Mouse (Mus musculus): Measurements from ENCODE around the gene Npc2. TPM values are rescaled to one million over a fixed set of nuclear protein-coding genes. Genes with fewer than 3 reads are reported as not detected.

Gene Npc2
- polyA plus RNA-seq, 1 experiment from 2014 or later = 80.7 TPM

DNA sequence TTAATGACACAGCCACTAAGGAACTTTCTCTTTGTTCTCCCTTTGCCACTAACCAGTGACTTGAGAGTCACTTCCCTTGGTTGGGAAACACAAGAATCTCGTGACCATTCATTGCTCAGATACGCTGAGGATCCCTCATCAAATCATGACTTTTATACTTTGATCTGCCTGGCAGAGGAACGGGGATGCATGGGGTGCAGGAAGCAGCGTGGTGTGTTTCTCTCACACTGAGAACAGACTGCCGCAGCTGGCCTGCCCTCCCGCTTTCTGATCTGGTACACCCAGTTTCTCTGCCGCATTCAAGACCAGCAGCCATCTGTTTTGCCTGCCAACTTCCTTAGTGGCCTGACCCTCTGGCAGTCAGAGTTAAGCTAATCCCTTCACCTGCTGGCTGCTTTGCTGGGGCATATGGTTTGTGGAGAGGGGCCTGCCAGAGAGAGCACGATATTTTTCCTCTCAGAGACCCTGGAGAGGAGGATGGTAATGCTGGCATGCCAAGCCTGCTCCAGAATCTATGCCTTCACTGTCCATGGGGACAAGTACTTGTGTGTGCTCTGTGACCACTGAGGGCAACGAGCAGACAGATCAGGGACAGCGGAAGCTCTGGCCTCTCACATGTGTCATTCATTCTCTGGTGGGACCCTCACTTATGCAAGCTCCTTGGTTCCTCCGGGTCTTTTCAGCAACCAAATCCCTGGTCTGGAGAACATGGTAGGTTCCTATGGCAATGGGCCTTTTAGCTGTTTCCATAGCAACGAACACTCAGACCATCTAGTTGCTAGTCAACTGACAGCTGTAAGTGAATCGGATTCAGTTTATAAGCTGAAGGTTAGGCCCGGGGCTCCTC, 20.6 kb downstream of the Npc2 start:
- peak; percentile 75 for ATAC-seq (replicated peaks)
- Histone ChIP-seq H3K36me3 (peaks cover 14% of the 10 kb centered on the region), H3K9me3 (no peaks in the 10 kb centered on the region), H3K27me3 (no peaks in the 10 kb centered on the region), H3K4me1 (peaks cover 28% of the 10 kb centered on the region), H3K9ac (replicated peaks) (no peak overlapping the region), H3K4me2 (replicated peaks) (no peak overlapping the region), H3K4me3 (no peak overlapping the region), H3K27ac (replicated peaks) (peak overlapping the region; percentile 42)
- 23% methylated on average over 14 of the region's 14 CpGs for WGBS

DNA sequence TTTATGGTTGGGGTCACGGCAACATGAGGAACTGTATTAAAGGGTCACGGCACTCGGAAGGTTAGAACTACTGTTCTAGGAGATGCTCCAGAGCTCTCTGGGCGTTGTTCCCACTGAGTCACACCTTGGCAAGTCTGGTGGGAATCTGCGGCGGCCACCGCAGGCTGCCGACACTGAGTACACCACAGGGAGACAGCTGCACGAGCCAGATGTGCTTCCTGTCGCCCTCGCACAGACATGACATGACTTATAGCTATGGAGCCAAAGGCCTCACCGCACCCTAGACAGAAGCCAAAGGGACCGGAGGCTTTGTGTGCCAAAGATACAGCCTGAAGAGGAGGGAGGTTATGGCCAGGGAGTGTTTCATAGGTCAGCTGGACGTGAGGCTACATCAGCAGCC, 22.3 kb downstream of the Npc2 start:
- Histone ChIP-seq H3K9ac (replicated peaks) (no peak overlapping the region), H3K36me3 (no peaks in the 10 kb centered on the region), H3K9me3 (no peaks in the 10 kb centered on the region), H3K4me2 (replicated peaks) (no peak overlapping the region), H3K27ac (replicated peaks) (no peak overlapping the region), H3K4me3 (no peak overlapping the region), H3K27me3 (no peaks in the 10 kb centered on the region), H3K4me1 (peaks cover 28% of the 10 kb centered on the region)
- no peak for ATAC-seq (replicated peaks)
- 85% methylated on average over 14 of the region's 14 CpGs for WGBS

DNA sequence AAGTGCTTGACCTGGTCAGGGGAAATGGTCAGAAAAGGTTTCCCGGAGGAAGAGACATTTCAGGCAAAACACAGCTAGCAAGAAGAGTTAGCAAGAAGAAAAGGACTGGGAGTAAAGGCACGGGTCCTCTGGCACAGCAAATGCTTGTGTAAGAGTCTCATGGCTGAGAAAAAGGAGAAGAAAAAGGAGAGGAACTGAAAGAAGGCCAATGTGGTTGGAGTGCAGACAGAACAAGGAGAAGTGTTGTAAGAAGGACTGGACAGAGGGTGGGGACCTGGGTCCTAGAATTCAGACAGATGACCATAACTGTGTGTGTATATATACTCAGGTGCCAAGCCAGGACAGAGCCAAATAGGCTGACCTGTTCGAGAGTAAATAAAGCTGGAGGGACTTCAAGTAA, 24.8 kb downstream of the Npc2 start:
- Histone ChIP-seq H3K9ac (replicated peaks) (no peak overlapping the region), H3K4me3 (no peak overlapping the region)
- 79% methylated on average over 3 of the region's 3 CpGs for WGBS

DNA sequence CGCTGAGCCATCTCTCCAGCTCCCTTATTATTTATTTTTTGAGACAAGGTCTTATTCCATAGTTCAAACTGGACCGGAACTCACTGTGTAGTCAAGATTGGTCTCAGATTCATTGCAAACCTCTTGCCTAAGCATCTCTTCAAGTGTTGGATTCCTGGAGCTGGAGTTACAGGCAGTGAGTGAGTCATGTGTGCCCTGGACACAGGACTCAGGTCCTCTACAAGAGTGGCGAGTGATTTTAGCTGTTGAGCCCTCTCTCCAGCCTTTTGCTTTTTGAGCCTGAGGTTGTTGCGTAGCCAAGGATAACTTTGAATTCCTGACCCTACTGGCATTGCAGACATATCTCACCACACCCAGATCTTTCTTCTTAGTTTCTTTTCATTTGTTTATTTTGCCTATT, 27.3 kb downstream of the Npc2 start:
- 66% methylated on average over 4 of the region's 4 CpGs for WGBS
- H3K4me1 ChIP-seq = no peaks in the 10 kb centered on the region
- H3K36me3 ChIP-seq = no peaks in the 10 kb centered on the region
- no peak for ATAC-seq (replicated peaks)
- no peak overlapping the region for H3K27ac ChIP-seq (replicated peaks)
- H3K4me3 ChIP-seq = no peak overlapping the region
- H3K9ac ChIP-seq (replicated peaks) = no peak overlapping the region
- H3K9me3 ChIP-seq = no peaks in the 10 kb centered on the region
- H3K4me2 ChIP-seq (replicated peaks) = no peak overlapping the region
- H3K27me3 ChIP-seq = no peaks in the 10 kb centered on the region

More for the DNA sequence above, 24.8 kb downstream of the Npc2 start:
- H3K4me1 ChIP-seq = peaks cover 19% of the 10 kb centered on the region
- no peak overlapping the region for H3K27ac ChIP-seq (replicated peaks)
- no peaks in the 10 kb centered on the region for H3K36me3 ChIP-seq
- no peaks in the 10 kb centered on the region for H3K27me3 ChIP-seq
- no peak overlapping the region for H3K4me2 ChIP-seq (replicated peaks)
- no peaks in the 10 kb centered on the region for H3K9me3 ChIP-seq
- no peak for ATAC-seq (replicated peaks)

DNA sequence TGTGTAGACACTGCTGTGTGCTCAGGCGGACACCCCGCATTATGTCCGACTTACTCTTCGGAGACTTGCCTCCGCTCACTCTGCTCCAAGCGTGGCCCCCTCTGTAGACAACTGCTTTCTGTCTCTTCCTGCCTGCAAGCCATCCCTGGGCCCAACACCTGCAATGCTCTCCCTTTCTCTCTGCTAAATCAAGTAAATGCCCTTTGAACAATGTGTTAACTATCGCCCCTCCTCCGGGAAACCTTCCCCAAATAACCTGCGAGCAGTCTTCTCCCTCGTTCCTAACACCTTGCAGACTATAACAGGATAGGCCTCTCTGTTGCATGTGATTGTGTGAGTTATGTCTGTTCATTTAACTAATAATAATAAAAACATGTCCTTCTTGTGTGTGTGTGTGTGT, 29.5 kb downstream of the Npc2 start:
- no peak overlapping the region for H3K4me2 ChIP-seq (replicated peaks)
- no peak overlapping the region for H3K27ac ChIP-seq (replicated peaks)
- no peak overlapping the region for H3K9ac ChIP-seq (replicated peaks)
- no peaks in the 10 kb centered on the region for H3K27me3 ChIP-seq
- H3K4me1 ChIP-seq = no peaks in the 10 kb centered on the region
- 88% methylated on average over 10 of the region's 10 CpGs for WGBS
- no peaks in the 10 kb centered on the region for H3K36me3 ChIP-seq
- H3K9me3 ChIP-seq = no peaks in the 10 kb centered on the region
- H3K4me3 ChIP-seq = no peak overlapping the region
- ATAC-seq (replicated peaks) = no peak

DNA sequence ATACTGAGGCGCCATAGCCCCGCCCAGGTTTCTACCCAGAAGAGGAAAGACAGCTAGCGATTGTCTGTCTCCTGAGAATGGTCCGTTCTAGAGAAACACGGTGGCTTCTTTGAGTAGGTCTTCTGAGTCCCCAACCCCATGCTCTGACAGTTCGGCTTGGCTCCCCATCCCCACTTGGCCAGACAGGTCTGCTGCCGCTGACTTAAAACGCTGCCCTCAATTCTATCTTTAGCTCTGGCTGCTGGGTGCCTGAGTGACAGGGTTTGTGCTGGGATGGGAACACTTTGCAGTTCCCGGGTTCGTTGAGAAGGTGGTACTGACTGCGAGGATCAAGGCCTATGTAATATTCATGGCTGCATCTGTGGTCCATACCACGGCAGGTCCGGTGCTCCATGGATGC, 39.6 kb downstream of the Npc2 start:
- no peaks in the 10 kb centered on the region for H3K4me1 ChIP-seq
- no peaks in the 10 kb centered on the region for H3K36me3 ChIP-seq
- no peak overlapping the region for H3K4me2 ChIP-seq (replicated peaks)
- no peak overlapping the region for H3K4me3 ChIP-seq
- H3K9ac ChIP-seq (replicated peaks) = no peak overlapping the region
- 76% methylated on average over 13 of the region's 13 CpGs for WGBS
- no peak overlapping the region for H3K27ac ChIP-seq (replicated peaks)
- ATAC-seq (replicated peaks) = no peak
- H3K9me3 ChIP-seq = no peaks in the 10 kb centered on the region
- H3K27me3 ChIP-seq = no peaks in the 10 kb centered on the region

DNA sequence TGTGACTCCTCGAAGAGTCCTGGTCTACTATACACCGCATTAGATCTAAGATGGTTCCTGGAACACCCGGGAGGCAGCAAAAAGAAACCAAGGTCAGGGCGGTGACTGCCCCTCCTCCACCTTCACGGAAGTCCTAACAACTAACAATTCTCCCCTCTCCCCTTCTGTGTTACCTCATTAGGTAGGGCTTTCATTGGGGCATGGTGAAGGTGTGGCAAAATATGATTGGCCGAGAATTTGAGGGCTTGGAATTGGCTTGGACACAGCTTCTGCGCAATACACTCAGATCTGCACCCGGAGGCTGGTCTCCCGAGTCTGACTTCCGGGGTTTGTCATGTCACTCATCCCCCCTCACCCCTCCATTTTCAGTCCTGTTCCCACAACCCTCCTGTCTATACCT, 44.5 kb downstream of the Npc2 start:
- 88% methylated on average over 10 of the region's 10 CpGs for WGBS
- H3K9me3 ChIP-seq = no peaks in the 10 kb centered on the region

DNA sequence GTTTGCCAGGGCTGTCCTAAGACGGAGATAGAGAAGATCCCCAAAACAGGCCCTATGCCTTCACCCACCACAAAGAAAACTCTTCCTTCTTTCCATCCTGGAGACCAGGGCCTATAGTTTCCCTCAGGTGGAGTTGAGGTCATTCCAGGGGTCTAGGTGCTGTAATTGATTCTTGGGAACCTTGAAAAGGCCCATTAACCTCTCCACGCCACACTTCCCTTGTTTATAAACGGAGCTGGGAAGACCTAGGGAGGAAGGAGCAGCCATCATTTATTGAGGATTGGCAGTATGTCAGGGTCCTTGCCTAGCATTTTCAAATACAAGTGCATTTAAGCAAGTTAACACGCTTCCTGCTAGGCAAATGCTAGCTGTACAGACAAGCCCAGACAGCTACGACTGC, 45.5 kb downstream of the Npc2 start:
- Histone ChIP-seq H3K27me3 (no peaks in the 10 kb centered on the region), H3K4me2 (replicated peaks) (no peak overlapping the region), H3K9me3 (no peaks in the 10 kb centered on the region), H3K9ac (replicated peaks) (no peak overlapping the region), H3K4me3 (no peak overlapping the region), H3K36me3 (no peaks in the 10 kb centered on the region), H3K27ac (replicated peaks) (no peak overlapping the region), H3K4me1 (no peaks in the 10 kb centered on the region)
- ATAC-seq (replicated peaks) = no peak
- 78% methylated on average over 5 of the region's 5 CpGs for WGBS

More for the DNA sequence above, 44.5 kb downstream of the Npc2 start:
- Histone ChIP-seq H3K36me3 (no peaks in the 10 kb centered on the region), H3K4me2 (replicated peaks) (no peak overlapping the region), H3K4me1 (no peaks in the 10 kb centered on the region), H3K27me3 (no peaks in the 10 kb centered on the region), H3K9ac (replicated peaks) (no peak overlapping the region), H3K4me3 (no peak overlapping the region), H3K27ac (replicated peaks) (no peak overlapping the region)
- no peak for ATAC-seq (replicated peaks)

DNA sequence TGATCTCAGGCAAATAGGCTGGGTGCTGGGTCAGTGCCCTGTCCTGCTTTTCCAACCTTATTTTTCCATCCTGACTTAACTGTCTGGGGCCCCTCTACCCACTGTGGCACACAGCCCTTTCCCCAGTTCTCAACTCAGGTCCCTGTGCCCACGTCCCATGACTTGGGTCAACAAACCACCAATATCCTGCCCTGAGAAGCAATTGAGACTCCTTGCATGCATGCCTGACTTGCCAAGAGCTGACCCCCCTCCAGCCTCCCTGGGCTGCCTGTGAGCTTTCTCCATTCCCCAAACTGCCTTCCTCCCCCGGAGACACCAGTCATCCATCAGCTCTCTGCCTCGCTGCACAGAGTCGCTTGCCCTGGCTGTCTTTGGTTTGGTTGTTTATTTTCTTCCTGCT, 46.0 kb downstream of the Npc2 start:
- Histone ChIP-seq H3K4me2 (replicated peaks) (no peak overlapping the region), H3K9me3 (no peaks in the 10 kb centered on the region), H3K27ac (replicated peaks) (no peak overlapping the region), H3K27me3 (no peaks in the 10 kb centered on the region), H3K4me3 (no peak overlapping the region), H3K9ac (replicated peaks) (no peak overlapping the region), H3K36me3 (no peaks in the 10 kb centered on the region), H3K4me1 (no peaks in the 10 kb centered on the region)
- WGBS = 72% methylated on average over 4 of the region's 4 CpGs
- no peak for ATAC-seq (replicated peaks)

DNA sequence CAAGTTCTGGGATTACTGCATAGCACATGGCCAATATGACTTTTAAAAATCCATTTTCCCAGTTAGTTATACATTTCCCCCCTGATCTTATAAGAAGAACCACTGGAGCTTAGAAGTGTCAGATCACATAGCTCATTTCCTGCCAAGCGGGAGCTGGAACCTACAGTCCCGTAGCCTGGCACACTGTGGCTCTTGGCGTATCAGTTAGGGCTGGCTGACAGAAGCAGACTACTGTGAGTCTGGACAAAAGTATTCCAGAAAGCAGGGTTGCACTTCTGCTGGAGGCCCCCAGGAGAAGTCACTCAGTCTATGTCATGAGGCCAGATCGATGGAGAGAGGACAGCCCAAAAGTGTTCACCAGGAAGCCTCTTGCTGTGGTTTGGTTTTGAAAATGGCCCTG, 46.6 kb downstream of the Npc2 start:
- no peak overlapping the region for H3K4me2 ChIP-seq (replicated peaks)
- 87% methylated on average over 4 of the region's 4 CpGs for WGBS
- ATAC-seq (replicated peaks) = no peak

DNA sequence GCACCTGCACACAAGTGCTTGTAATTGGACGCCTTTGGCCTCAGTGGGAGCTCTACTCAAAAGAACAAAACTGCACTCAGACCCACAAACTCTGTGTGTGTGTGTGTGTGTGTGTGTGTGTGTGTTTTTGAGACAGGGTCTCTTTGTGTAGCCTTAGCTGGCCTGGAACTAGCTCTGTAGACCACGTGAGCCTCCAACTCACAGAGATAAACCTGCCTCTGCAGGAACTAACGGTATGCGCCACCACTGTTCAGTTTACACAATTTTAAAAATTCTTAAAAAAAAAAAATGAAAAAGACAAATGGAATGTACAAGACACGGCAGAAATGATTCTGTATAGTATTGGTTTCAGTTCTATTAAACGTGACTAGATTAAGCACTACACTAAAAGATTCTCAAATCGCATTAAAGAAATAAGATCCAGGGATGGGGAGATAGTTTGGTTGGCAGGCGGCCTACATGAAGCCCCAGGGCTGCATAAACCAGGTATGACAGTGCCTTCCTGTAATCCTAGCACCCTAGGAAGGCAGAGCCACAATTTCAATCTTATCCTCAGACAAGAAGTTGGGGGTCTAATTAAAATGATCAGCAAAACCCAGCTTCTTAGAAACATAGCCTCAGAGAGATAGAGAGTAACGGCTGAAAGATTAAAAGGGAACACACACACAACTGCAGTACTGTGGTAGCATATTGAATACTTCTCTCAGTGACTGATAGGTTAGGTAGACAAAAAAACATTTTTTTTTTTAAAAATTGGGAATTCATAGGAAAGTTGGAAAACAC, 54.3 kb downstream of the Npc2 start:
- 85% methylated on average over 9 of the region's 9 CpGs for WGBS
- no peak for ATAC-seq (replicated peaks)
- Histone ChIP-seq H3K4me3 (no peak overlapping the region), H3K36me3 (no peaks in the 10 kb centered on the region), H3K9me3 (no peaks in the 10 kb centered on the region), H3K9ac (replicated peaks) (no peak overlapping the region), H3K4me2 (replicated peaks) (no peak overlapping the region), H3K27ac (replicated peaks) (no peak overlapping the region), H3K4me1 (no peaks in the 10 kb centered on the region), H3K27me3 (no peaks in the 10 kb centered on the region)

More for the DNA sequence above, 46.6 kb downstream of the Npc2 start:
- Histone ChIP-seq H3K4me1 (no peaks in the 10 kb centered on the region), H3K36me3 (no peaks in the 10 kb centered on the region), H3K27ac (replicated peaks) (no peak overlapping the region), H3K27me3 (no peaks in the 10 kb centered on the region), H3K9me3 (no peaks in the 10 kb centered on the region), H3K9ac (replicated peaks) (no peak overlapping the region), H3K4me3 (no peak overlapping the region)

DNA sequence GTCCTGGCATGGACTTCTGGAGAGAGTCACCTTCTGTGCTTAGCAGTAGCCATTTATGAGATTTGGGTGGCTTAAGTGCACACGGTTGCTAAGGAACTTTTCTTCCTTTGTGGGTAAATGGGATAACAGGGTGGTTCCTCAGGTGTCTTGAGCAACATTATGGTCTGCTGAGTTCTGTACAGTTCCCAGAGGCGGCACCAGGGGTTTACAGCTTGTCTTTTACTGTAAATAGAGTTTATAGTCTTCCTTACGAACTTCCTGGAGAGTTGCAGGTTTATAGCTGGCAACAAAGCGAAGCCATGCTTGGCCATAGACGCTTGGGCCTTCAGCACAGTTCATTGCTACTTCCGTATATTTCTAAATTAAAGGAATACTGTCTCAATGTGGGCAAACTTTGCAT, 58.4 kb downstream of the Npc2 start:
- Histone ChIP-seq H3K27ac (replicated peaks) (no peak overlapping the region), H3K27me3 (no peaks in the 10 kb centered on the region), H3K36me3 (no peaks in the 10 kb centered on the region), H3K4me1 (no peaks in the 10 kb centered on the region), H3K4me2 (replicated peaks) (no peak overlapping the region), H3K9ac (replicated peaks) (no peak overlapping the region), H3K4me3 (no peak overlapping the region), H3K9me3 (no peaks in the 10 kb centered on the region)
- 87% methylated on average over 6 of the region's 6 CpGs for WGBS
- ATAC-seq (replicated peaks) = no peak
